Mouse (Mus musculus): ENCODE measurements around the gene Ccdc97. TPM values are rescaled to one million over a fixed set of nuclear protein-coding genes. Genes with fewer than 3 reads are reported as not detected.

The Ccdc97 gene
- polyA plus RNA-seq, 1 experiment from 2014 or later, result 29.0 TPM

DNA sequence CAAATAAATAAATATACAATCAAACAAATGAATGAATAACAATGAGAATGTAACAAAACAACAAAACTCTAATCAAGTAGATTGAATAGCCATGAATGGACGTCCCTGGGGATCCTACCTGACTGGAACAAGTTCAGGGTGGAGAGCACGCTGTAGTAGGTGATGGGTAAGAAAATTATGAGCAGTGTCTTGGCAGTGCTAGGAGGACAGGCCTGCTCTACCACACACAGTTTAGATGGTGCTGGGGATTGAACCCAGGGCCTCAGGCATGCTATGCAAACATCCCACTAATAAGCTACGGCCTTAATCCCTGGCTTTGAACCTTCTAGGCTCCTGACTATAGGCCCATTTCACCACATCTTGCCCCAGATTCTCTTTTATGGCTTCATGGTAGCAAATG is 1.4 kb downstream of the Ccdc97 start:
- Histone ChIP-seq H3K27me3 (no peaks in the 10 kb centered on the region), H3K9me3 (no peaks in the 10 kb centered on the region), H3K4me2 (peak overlapping the region; percentile 89), H3K9ac (no peak overlapping the region), H3K27ac (no peak overlapping the region), H3K4me1 (peaks cover 20% of the 10 kb centered on the region), H3K36me3 (replicated peaks) (peaks cover 59% of the 10 kb centered on the region), H3K4me3 (replicated peaks) (peak overlapping the region; percentile 71)
- WGBS, result 91% methylated on average over 3 of the region's 3 CpGs
- no peak for ATAC-seq (ENCODE audit: low FRiP score)

DNA sequence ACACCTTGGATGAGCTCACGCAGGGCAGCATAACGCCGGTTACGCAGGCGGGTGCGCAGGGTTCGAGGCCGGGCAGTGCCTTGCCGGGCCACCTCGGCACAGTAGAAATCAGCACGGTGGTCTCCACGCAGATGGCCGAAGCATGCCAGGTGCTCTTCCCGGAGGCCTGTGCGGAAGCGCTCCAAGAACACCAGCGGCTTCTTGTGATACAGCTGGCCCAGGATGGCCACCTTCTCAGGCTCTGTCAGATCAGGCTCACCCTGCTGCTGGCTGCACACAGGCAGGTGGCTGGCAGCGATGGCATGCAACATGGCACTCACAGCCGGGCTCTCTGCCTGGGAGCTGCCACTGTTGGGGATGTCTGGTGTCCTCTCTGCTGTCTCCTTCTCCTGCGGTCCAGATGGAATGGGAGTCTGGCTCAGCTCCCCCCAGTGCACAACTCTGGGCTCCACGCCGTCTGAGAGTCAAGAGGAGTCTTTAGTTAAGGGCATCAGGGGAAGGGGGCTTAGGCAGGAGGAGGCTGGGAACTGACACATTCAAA is 3.1 kb downstream of the Ccdc97 start:
- Histone ChIP-seq H3K27me3 (no peaks in the 10 kb centered on the region), H3K9me3 (no peaks in the 10 kb centered on the region), H3K4me2 (no peak overlapping the region), H3K27ac (no peak overlapping the region), H3K36me3 (replicated peaks) (peaks cover 58% of the 10 kb centered on the region), H3K9ac (no peak overlapping the region), H3K4me1 (peaks cover 33% of the 10 kb centered on the region), H3K4me3 (replicated peaks) (no peak overlapping the region)
- ATAC-seq (ENCODE audit: low FRiP score), result no peak
- WGBS, result 96% methylated on average over 22 of the region's 22 CpGs

DNA sequence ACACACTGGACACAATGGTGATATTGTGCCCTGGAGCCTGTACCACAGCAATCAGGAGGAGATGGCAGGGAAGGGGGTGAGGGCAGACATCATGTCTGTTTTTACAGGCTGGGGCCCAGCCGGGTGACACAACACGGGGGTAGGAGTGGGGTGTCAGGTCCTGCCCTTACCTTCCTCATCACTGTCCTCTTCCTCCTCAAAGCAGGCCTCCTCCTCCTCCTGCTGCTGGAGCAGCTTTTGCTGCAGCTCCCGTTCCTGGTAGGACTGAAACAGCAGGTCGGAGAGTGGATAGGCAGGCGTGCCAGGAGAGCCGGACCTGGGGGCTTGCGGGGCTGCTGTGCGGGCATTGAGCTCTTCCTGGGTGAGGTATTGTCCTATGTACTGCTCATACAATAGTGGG is 4.3 kb downstream of the Ccdc97 start:
- H3K9me3 ChIP-seq, result no peaks in the 10 kb centered on the region
- no peak overlapping the region for H3K4me3 ChIP-seq (replicated peaks)
- WGBS, result 91% methylated on average over 8 of the region's 8 CpGs
- no peak overlapping the region for H3K4me2 ChIP-seq
- ATAC-seq (ENCODE audit: low FRiP score), result no peak
- H3K9ac ChIP-seq, result no peak overlapping the region
- H3K27ac ChIP-seq, result no peak overlapping the region
- peaks cover 42% of the 10 kb centered on the region for H3K4me1 ChIP-seq
- no peaks in the 10 kb centered on the region for H3K27me3 ChIP-seq
- H3K36me3 ChIP-seq (replicated peaks), result peaks cover 49% of the 10 kb centered on the region

DNA sequence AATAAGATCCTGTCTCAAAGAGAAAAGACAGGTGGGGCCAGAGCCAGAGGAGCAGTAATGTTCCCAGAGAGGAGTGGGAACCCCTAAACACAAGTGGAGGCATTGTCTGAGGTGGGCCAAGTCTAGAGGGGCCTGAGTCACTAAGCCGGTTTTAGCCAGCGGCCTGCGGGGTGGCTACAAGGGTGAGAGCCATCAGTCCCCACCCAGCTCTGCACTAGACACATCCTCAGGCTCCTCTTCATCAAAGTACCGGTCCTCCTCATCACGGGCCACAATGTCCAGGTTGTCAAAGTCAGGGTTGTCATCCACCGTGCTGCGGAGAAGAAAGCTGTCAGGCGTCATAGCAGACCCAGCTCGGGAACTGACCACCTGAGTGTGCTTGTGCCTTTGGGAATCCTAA is 6.1 kb downstream of the Ccdc97 start:
- WGBS, result 90% methylated on average over 9 of the region's 9 CpGs
- peaks cover 49% of the 10 kb centered on the region for H3K36me3 ChIP-seq (replicated peaks)

DNA sequence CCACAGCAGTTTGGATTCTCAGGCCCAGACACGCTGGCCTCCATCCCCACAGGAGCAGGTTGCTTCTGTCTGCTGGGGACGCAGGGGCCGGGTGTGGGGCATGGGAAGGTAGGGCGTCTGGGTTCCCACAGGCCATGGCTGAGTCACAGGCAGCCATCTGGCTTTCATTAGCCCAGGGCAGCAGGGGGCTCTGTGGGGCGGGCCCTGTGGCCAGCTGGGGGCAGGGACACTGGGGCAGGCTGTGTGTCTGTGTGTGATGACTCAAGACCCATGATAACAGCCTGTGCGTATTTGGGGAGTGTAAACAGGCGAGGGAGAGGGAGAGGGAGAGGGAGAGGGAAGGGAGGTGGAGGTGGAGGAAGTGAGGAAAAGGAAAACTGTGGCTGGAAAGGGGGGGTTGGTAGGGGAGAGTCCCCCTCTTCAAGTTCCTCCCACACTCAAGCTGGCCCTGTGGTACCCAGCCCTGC is 7.1 kb downstream of the Ccdc97 start:
- no peaks in the 10 kb centered on the region for H3K9me3 ChIP-seq
- no peak overlapping the region for H3K4me3 ChIP-seq (replicated peaks)
- WGBS, result 44% methylated on average over 7 of the region's 7 CpGs
- H3K4me2 ChIP-seq, result no peak overlapping the region
- peaks cover 49% of the 10 kb centered on the region for H3K36me3 ChIP-seq (replicated peaks)
- peaks cover 25% of the 10 kb centered on the region for H3K4me1 ChIP-seq
- H3K27ac ChIP-seq, result no peak overlapping the region
- peaks cover 10% of the 10 kb centered on the region; the same call in 1 of the 2 replicates for H3K27me3 ChIP-seq
- H3K9ac ChIP-seq, result 0 out of 2 replicates have a peak overlapping the region, but pooled peaks have one; percentile 7
- peak; percentile 24; the same call in 1 of the 2 replicates for ATAC-seq (ENCODE audit: low FRiP score)

More for the DNA sequence above, 6.1 kb downstream of the Ccdc97 start:
- no peak for ATAC-seq (ENCODE audit: low FRiP score)
- Histone ChIP-seq H3K4me2 (no peak overlapping the region), H3K9me3 (no peaks in the 10 kb centered on the region), H3K9ac (no peak overlapping the region), H3K4me1 (peaks cover 30% of the 10 kb centered on the region), H3K4me3 (replicated peaks) (no peak overlapping the region), H3K27ac (no peak overlapping the region), H3K27me3 (peaks cover 2% of the 10 kb centered on the region; the same call in 1 of the 2 replicates)

DNA sequence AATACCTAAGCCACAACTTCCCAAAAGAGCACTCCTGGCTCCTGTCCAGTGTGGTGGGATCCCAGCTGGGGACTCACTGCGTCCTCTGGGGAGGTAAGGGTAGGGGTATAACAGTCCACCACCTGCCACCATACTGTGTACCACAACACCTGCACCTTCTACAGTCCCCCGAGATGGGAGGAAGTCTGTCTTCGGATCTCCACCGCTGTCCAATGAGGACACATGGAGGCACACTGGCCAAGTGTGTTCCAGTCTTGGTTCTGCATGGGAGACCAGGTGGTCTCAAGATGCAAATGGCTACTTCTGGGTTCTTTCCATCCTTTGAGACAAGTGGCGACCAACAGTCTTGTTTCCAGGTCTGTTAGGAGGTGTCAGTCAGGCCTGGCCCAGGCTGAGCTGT is 7.7 kb downstream of the Ccdc97 start:
- no peak for ATAC-seq (ENCODE audit: low FRiP score)
- Histone ChIP-seq H3K4me1 (peaks cover 25% of the 10 kb centered on the region), H3K4me2 (no peak overlapping the region), H3K27me3 (peaks cover 14% of the 10 kb centered on the region; the same call in 1 of the 2 replicates), H3K4me3 (replicated peaks) (no peak overlapping the region), H3K27ac (no peak overlapping the region), H3K9me3 (no peaks in the 10 kb centered on the region), H3K36me3 (replicated peaks) (peaks cover 48% of the 10 kb centered on the region), H3K9ac (no peak overlapping the region)
- 69% methylated on average over 5 of the region's 5 CpGs for WGBS

DNA sequence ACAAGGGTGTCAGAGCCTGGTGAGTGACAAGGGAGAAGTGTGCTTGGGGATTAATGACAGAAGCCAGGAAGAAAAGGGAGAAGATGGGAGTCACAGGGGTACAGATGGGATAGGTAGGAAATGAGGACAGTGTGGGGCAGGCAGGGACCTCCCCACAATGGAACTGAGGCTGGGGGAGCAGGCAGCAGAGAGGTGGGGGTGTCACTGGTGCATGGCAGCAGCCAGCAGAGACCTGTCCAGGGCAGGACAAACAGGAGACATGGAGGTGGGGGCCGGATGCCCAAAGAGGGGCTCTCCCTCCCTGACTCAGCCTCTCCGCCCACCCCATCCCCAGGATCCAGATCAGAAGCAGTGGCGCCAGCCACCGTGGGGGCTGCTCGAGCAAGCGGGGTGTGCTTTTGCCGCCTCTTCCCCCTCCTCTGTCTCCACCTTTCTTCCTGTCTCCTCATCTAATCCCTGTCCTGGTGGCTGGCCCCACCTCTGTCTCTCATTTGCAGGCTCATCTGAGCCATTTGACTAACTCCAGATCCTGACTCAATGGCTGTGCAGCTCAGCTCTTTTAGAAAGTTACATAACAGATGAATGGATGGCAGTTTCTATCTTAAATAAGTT is 8.3 kb downstream of the Ccdc97 start:
- peaks cover 19% of the 10 kb centered on the region; the same call in 1 of the 2 replicates for H3K27me3 ChIP-seq

DNA sequence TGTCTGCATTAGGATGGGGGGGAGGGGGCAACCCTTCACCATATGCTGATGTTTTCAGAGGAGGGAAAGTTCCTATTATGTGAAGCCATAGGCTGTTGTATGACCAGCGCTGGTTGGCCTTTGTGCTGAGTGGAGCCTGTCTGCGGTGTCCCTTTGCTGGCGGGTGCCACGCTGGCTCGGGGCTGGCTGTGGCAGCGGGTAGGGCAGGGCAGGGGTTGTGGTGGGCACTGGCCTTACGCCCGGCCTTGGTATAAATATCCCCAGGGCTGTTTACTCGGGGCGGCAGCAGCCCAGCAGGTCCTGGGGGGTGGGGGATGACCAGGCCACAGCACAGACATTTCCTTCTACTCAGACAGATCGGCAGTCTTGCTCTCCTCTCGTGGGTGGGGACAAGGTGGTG is 8.9 kb downstream of the Ccdc97 start:
- 15% methylated on average over 12 of the region's 12 CpGs for WGBS
- H3K4me3 ChIP-seq (replicated peaks), result no peak overlapping the region
- H3K27ac ChIP-seq, result no peak overlapping the region
- H3K4me2 ChIP-seq, result no peak overlapping the region
- peaks cover 25% of the 10 kb centered on the region; the same call in 1 of the 2 replicates for H3K27me3 ChIP-seq
- H3K9me3 ChIP-seq, result no peaks in the 10 kb centered on the region
- H3K36me3 ChIP-seq (replicated peaks), result peaks cover 36% of the 10 kb centered on the region
- 0 out of 2 replicates have a peak overlapping the region, but pooled peaks have one; percentile 33 for H3K9ac ChIP-seq
- H3K4me1 ChIP-seq, result peaks cover 26% of the 10 kb centered on the region
- no peak for ATAC-seq (ENCODE audit: low FRiP score)

More for the DNA sequence above, 8.3 kb downstream of the Ccdc97 start:
- Histone ChIP-seq H3K27ac (no peak overlapping the region), H3K36me3 (replicated peaks) (peaks cover 42% of the 10 kb centered on the region), H3K4me2 (no peak overlapping the region), H3K9ac (0 out of 2 replicates have a peak overlapping the region, but pooled peaks have one; percentile 33), H3K9me3 (no peaks in the 10 kb centered on the region), H3K4me1 (peaks cover 25% of the 10 kb centered on the region), H3K4me3 (replicated peaks) (no peak overlapping the region)
- 8% methylated on average over 6 of the region's 7 CpGs for WGBS
- ATAC-seq (ENCODE audit: low FRiP score), result peak; percentile 30; the same call in 1 of the 2 replicates

DNA sequence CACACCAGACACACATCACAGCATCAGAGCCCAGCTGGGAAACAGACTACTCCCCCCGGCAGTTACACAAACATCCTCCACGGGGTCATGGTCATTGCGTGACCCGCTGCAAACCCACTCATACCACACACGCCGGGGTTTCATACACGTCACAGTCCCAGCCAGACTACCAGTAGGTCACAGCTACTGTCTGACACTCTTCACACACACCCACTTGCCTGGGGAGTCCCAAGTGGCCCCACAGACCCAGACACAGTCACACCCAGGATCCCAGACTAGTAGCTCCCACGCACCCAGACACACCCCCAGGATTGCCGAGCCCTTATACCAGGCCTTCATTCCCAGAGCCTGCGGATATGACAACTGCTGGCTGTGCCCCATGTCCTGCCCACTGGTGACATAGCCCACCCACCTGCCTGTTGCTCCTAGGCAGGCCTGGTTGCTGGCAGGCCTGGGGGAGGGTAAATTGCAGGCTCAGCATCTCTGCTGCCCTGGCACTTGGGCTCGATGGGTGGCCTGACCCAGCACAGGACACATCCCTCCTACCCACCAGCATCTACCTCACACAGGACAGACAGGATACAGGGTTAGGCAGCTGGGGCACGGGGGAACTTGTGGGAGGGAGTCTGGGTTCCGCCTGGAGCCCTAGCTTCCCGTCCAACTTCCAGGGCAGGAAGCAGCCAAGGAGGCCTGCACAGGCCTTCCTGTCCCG is 11.2 kb downstream of the Ccdc97 start:
- Histone ChIP-seq H3K36me3 (replicated peaks) (peaks cover 14% of the 10 kb centered on the region), H3K9me3 (no peaks in the 10 kb centered on the region), H3K4me2 (no peak overlapping the region), H3K27me3 (peaks cover 43% of the 10 kb centered on the region), H3K9ac (no peak overlapping the region), H3K4me1 (peaks cover 39% of the 10 kb centered on the region), H3K4me3 (replicated peaks) (no peak overlapping the region), H3K27ac (no peak overlapping the region)
- no peak for ATAC-seq (ENCODE audit: low FRiP score)
- WGBS, result 62% methylated on average over 15 of the region's 15 CpGs

DNA sequence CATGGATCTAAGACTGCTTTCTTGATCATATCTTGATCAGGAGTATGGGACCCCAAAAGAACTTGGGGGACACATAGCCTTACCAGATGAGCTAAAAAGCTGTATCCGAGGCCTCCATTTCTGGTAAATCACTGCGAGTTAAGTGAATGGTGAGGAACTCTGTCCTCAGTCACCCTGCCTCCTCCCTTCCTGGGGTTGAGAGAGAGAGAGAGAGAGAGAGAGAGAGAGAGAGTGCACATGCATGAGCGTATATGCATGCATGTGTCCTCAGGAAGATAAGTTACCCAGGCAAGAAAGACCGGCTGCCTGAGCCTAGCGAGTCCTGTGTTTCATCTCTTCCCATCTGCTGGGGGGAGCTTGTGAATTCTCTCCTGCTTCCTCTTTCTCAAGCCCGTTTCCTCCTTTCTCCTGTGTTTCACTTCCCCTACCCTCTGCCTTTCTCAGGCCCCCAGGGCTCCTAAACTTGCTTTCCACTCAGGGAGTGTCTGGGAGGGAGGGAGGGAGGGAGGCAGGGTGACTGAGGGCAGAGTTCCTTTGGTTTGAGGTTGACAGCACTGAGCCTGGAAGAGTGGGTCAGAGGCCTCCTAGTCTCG is 12.2 kb downstream of the Ccdc97 start:
- Histone ChIP-seq H3K27ac (no peak overlapping the region), H3K27me3 (peaks cover 43% of the 10 kb centered on the region), H3K4me2 (no peak overlapping the region), H3K9ac (no peak overlapping the region), H3K36me3 (replicated peaks) (0 out of 2 replicates have a peak, but pooled peaks cover 3% of the 10 kb centered on the region), H3K9me3 (peaks cover 8% of the 10 kb centered on the region), H3K4me3 (replicated peaks) (no peak overlapping the region), H3K4me1 (peaks cover 34% of the 10 kb centered on the region)
- no peak for ATAC-seq (ENCODE audit: low FRiP score)
- WGBS, result 71% methylated on average over 6 of the region's 7 CpGs

DNA sequence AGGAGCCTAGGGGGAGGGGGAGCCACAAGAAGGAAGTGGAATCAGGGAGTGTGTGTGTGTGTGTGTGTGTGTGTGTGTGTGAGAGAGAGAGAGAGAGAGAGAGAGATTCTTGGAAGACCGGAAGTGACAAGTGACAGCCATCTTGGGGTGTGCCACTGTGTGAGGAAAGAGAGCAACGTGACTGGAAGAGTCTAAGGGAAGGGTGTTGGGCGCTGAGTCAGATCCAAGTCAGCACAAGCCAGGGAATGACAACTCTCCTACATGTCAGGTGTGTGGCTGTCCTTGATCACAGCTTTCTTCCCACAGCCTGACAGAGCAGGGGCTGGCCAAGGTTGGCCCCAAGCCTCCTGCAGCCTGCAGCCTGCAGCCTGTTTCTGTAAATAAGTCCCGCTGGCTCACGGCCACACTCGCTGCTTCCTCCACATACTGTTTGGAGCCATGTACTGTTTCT is 13.1 kb downstream of the Ccdc97 start:
- no peak for ATAC-seq (ENCODE audit: low FRiP score)
- peaks cover 9% of the 10 kb centered on the region for H3K9me3 ChIP-seq
- no peak overlapping the region for H3K4me3 ChIP-seq (replicated peaks)
- no peak overlapping the region for H3K9ac ChIP-seq
- 72% methylated on average over 6 of the region's 6 CpGs for whole genome bisulfite sequencing
- no peak overlapping the region for H3K4me2 ChIP-seq
- H3K36me3 ChIP-seq (replicated peaks), result no peaks in the 10 kb centered on the region
- no peak overlapping the region for H3K27ac ChIP-seq
- peaks cover 43% of the 10 kb centered on the region for H3K27me3 ChIP-seq
- H3K4me1 ChIP-seq, result peaks cover 26% of the 10 kb centered on the region
